Mouse (Mus musculus) ES-Bruce4 (cell line): ENCODE results near the gene Iars. TPM values are rescaled to one million over a fixed set of nuclear protein-coding genes. Genes with fewer than 3 reads are reported as not detected.

Experiments used
- H3K27ac ChIP-seq: 2 replicates; pipeline ENCODE4 v1.5.1; 2012; ENCODE audit warnings: low read length, inconsistent platforms; ENCODE audit not compliant: insufficient read depth
- H3K27me3 ChIP-seq: 2 replicates; pipeline ENCODE4 v1.6.1; 2012; ENCODE audit warnings: mild to moderate bottlenecking, low read length, inconsistent platforms; ENCODE audit not compliant: control insufficient read depth, poor library complexity, insufficient read depth, severe bottlenecking
- H3K36me3 ChIP-seq: 2 replicates; pipeline ENCODE4 v1.6.1; 2012; ENCODE audit warnings: inconsistent platforms, mild to moderate bottlenecking, low read length, moderate library complexity; ENCODE audit not compliant: control insufficient read depth, poor library complexity, insufficient read depth, severe bottlenecking
- H3K4me1 ChIP-seq: one replicate; pipeline ENCODE4 v1.8.1; 2011; ENCODE audit warnings: low read length; ENCODE audit not compliant: control insufficient read depth, insufficient read depth
- H3K4me3 ChIP-seq: 2 replicates; pipeline ENCODE4 v1.5.1; 2011; ENCODE audit warnings: low read depth, mild to moderate bottlenecking, low read length
- H3K9ac ChIP-seq: 2 replicates; pipeline ENCODE4 v1.6.1; 2012; ENCODE audit warnings: low read depth, mild to moderate bottlenecking, inconsistent platforms; ENCODE audit not compliant: poor library complexity, severe bottlenecking
- H3K9me3 ChIP-seq: replicated peaks from 2 replicates; pipeline ENCODE4 v1.6.1; 2012; ENCODE audit warnings: mild to moderate bottlenecking, low read length, inconsistent platforms; ENCODE audit not compliant: control insufficient read depth, poor library complexity, insufficient read depth, severe bottlenecking
- CTCF ChIP-seq: IDR thresholded peaks from one replicate; pipeline ENCODE4 v1.8.1; 2011; ENCODE audit warnings: low read depth, low read length
- EP300 ChIP-seq: IDR thresholded peaks from 2 replicates; pipeline ENCODE4 v1.6.1; 2011; ENCODE audit warnings: low read depth, low read length; ENCODE audit not compliant: insufficient read depth
- POLR2A ChIP-seq: IDR thresholded peaks from one replicate; pipeline ENCODE4 v1.8.1; 2011; ENCODE audit warnings: low read length; ENCODE audit not compliant: insufficient read depth
- polyA plus RNA-seq: library from polyadenylated mRNA; stranded (reverse); fragments of >200 nt; gene quantifications from 2 replicates; pipeline ENCODE4 v1.2.4, GENCODE M21; 2011; ENCODE audit warnings: low read depth; ENCODE audit not compliant: missing spikeins, insufficient read depth, insufficient read length

Iars gene
- polyA plus RNA-seq, 1 experiment = 263 TPM

GRCm38 (mm10) chr13:49712047-49712721 is 30.3 kb downstream of the Iars start:
- Histone ChIP-seq H3K4me3 (no peak overlapping the region), H3K9me3 (no peaks in the 10 kb centered on the region), H3K27ac (no peak overlapping the region), H3K9ac (no peak overlapping the region), H3K27me3 (no peaks in the 10 kb centered on the region), H3K36me3 (peaks cover 83% of the 10 kb centered on the region), H3K4me1 (no peaks in the 10 kb centered on the region)
- TF ChIP-seq EP300 (no peak), POLR2A (no peak), CTCF (no peak)

GRCm38 (mm10) chr13:49719310-49719709 is 37.4 kb downstream of the Iars start:
- Histone ChIP-seq H3K9me3 (no peaks in the 10 kb centered on the region), H3K9ac (no peak overlapping the region), H3K4me3 (no peak overlapping the region), H3K27me3 (no peaks in the 10 kb centered on the region), H3K4me1 (no peaks in the 10 kb centered on the region), H3K27ac (no peak overlapping the region), H3K36me3 (peaks cover 87% of the 10 kb centered on the region)
- TF ChIP-seq EP300 (no peak), POLR2A (no peak), CTCF (no peak)

GRCm38 (mm10) chr13:49736430-49736829 is 54.5 kb downstream of the Iars start:
- TF ChIP-seq EP300 (no peak), CTCF (no peak), POLR2A (no peak)
- no peaks in the 10 kb centered on the region for H3K9me3 ChIP-seq
- no peak overlapping the region for H3K4me3 ChIP-seq
- no peaks in the 10 kb centered on the region for H3K27me3 ChIP-seq
- peaks cover 38% of the 10 kb centered on the region for H3K36me3 ChIP-seq
- no peaks in the 10 kb centered on the region for H3K4me1 ChIP-seq
- no peak overlapping the region for H3K27ac ChIP-seq
- no peak overlapping the region for H3K9ac ChIP-seq

GRCm38 (mm10) chr13:49738011-49738410 is 56.1 kb downstream of the Iars start:
- peaks cover 22% of the 10 kb centered on the region for H3K36me3 ChIP-seq
- no peaks in the 10 kb centered on the region for H3K4me1 ChIP-seq
- TF ChIP-seq POLR2A (no peak), CTCF (no peak), EP300 (no peak)
- H3K9ac ChIP-seq = no peak overlapping the region
- no peak overlapping the region for H3K27ac ChIP-seq
- no peaks in the 10 kb centered on the region for H3K9me3 ChIP-seq
- no peak overlapping the region for H3K4me3 ChIP-seq
- no peaks in the 10 kb centered on the region for H3K27me3 ChIP-seq

- H3K9ac ChIP-seq = no peak overlapping the region
- no peaks in the 10 kb centered on the region for H3K4me1 ChIP-seq
Observed at GRCm38 (mm10) chr13:49741285-49742040, 59.6 kb downstream of the Iars start.

GRCm38 (mm10) chr13:49756591-49756990 is 74.7 kb downstream of the Iars start:
- Histone ChIP-seq H3K36me3 (no peaks in the 10 kb centered on the region), H3K9me3 (no peaks in the 10 kb centered on the region), H3K27ac (no peak overlapping the region), H3K9ac (no peak overlapping the region), H3K4me1 (no peaks in the 10 kb centered on the region), H3K4me3 (no peak overlapping the region), H3K27me3 (no peaks in the 10 kb centered on the region; the same call in 1 of the 2 replicates)
- TF ChIP-seq CTCF (no peak), POLR2A (no peak), EP300 (no peak)

More at GRCm38 (mm10) chr13:49741285-49742040, 59.6 kb downstream of the Iars start:
- Histone ChIP-seq H3K36me3 (no peaks in the 10 kb centered on the region), H3K27ac (no peak overlapping the region), H3K4me3 (no peak overlapping the region), H3K27me3 (no peaks in the 10 kb centered on the region), H3K9me3 (peaks cover 8% of the 10 kb centered on the region)
- no peak for TF ChIP-seq EP300
- no peak for TF ChIP-seq CTCF
- no peak for TF ChIP-seq POLR2A
